Mouse (Mus musculus) embryonic fibroblast, embryonic 13.5 days (primary cell): ENCODE data around the gene Cdkal1. TPM values are rescaled to one million over a fixed set of nuclear protein-coding genes. Genes with fewer than 3 reads are reported as not detected.

Source experiments
- H3K27ac ChIP-seq: 2 replicates; pipeline ENCODE4 v1.5.1; 2012; ENCODE audit warnings: low read length, control low read depth, inconsistent platforms; ENCODE audit not compliant: insufficient read depth
- H3K4me1 ChIP-seq: 2 replicates; pipeline ENCODE4 v1.6.1; 2011; ENCODE audit warnings: low read length; ENCODE audit not compliant: control insufficient read depth, insufficient read depth
- H3K4me3 ChIP-seq: 2 replicates; pipeline ENCODE4 v1.5.1; 2011; ENCODE audit warnings: mild to moderate bottlenecking, control low read depth, low read length; ENCODE audit not compliant: insufficient read depth
- CTCF ChIP-seq: IDR thresholded peaks from 2 replicates; pipeline ENCODE4 v1.5.1; 2011; ENCODE audit warnings: mild to moderate bottlenecking, control low read depth, low read length, moderate library complexity, borderline replicate concordance; ENCODE audit not compliant: insufficient read depth
- POLR2A ChIP-seq: IDR thresholded peaks from 2 replicates; pipeline ENCODE4 v1.6.1; 2011; ENCODE audit warnings: low read depth, mild to moderate bottlenecking, control low read depth, low read length, moderate library complexity
- polyA plus RNA-seq: library from polyadenylated mRNA; stranded (reverse); fragments of >200 nt; gene quantifications from 2 replicates; pipeline ENCODE4 v1.2.4, GENCODE M21; 2011; ENCODE audit warnings: low read depth; ENCODE audit not compliant: missing spikeins, insufficient read length

The Cdkal1 gene
- polyA plus RNA-seq, 1 experiment, result 25.0 TPM

GRCm38 (mm10) chr13:29724855-29725254 is 130.6 kb downstream of the Cdkal1 start:
- Histone ChIP-seq H3K27ac (no peak overlapping the region), H3K4me3 (no peak overlapping the region), H3K4me1 (no peaks in the 10 kb centered on the region)
- TF ChIP-seq CTCF, result no peak
- no peak for TF ChIP-seq POLR2A

- H3K4me1 ChIP-seq, result no peaks in the 10 kb centered on the region
- no peak for TF ChIP-seq CTCF
- no peak for TF ChIP-seq POLR2A
- H3K4me3 ChIP-seq, result no peak overlapping the region
- H3K27ac ChIP-seq, result no peak overlapping the region
These were observed 132.3 kb downstream of the Cdkal1 start for GRCm38 (mm10) chr13:29723150-29723549.

- Histone ChIP-seq H3K4me1 (peaks cover 6% of the 10 kb centered on the region), H3K27ac (no peak overlapping the region), H3K4me3 (no peak overlapping the region)
- no peak for TF ChIP-seq POLR2A
- TF ChIP-seq CTCF, result no peak
These were observed 134.3 kb downstream of the Cdkal1 start for GRCm38 (mm10) chr13:29721206-29721605.

GRCm38 (mm10) chr13:29716550-29716949 is 138.9 kb downstream of the Cdkal1 start:
- Histone ChIP-seq H3K4me1 (peaks cover 16% of the 10 kb centered on the region), H3K27ac (no peak overlapping the region), H3K4me3 (no peak overlapping the region)
- no peak for TF ChIP-seq POLR2A
- no peak for TF ChIP-seq CTCF

GRCm38 (mm10) chr13:29715241-29715841 is 140.1 kb downstream of the Cdkal1 start:
- TF ChIP-seq POLR2A, result no peak
- TF ChIP-seq CTCF, result no peak
- peak overlapping the region; percentile 73 for H3K27ac ChIP-seq
- peaks cover 22% of the 10 kb centered on the region for H3K4me1 ChIP-seq

GRCm38 (mm10) chr13:29707620-29708019 is 147.9 kb downstream of the Cdkal1 start:
- Histone ChIP-seq H3K27ac (no peak overlapping the region), H3K4me1 (peaks cover 11% of the 10 kb centered on the region), H3K4me3 (no peak overlapping the region)
- TF ChIP-seq POLR2A, result no peak

More at GRCm38 (mm10) chr13:29715241-29715841, 140.1 kb downstream of the Cdkal1 start:
- H3K4me3 ChIP-seq, result no peak overlapping the region

- TF ChIP-seq POLR2A (no peak), CTCF (no peak)
- Histone ChIP-seq H3K4me3 (no peak overlapping the region), H3K4me1 (no peaks in the 10 kb centered on the region; the same call in 1 of the 2 replicates), H3K27ac (no peak overlapping the region)
These were observed 154.1 kb downstream of the Cdkal1 start for GRCm38 (mm10) chr13:29701400-29701799.

GRCm38 (mm10) chr13:29699896-29700295 is 155.6 kb downstream of the Cdkal1 start:
- no peak overlapping the region for H3K4me3 ChIP-seq
- TF ChIP-seq CTCF (no peak), POLR2A (no peak)
- no peaks in the 10 kb centered on the region; the same call in 1 of the 2 replicates for H3K4me1 ChIP-seq
- no peak overlapping the region for H3K27ac ChIP-seq

- Histone ChIP-seq H3K4me1 (no peaks in the 10 kb centered on the region; the same call in 1 of the 2 replicates), H3K4me3 (no peak overlapping the region), H3K27ac (no peak overlapping the region; the same call in 1 of the 2 replicates)
- TF ChIP-seq CTCF (no peak), POLR2A (no peak)
These were observed 157.0 kb downstream of the Cdkal1 start for GRCm38 (mm10) chr13:29698307-29698985.

- no peak for TF ChIP-seq CTCF
- TF ChIP-seq POLR2A, result no peak
- H3K4me3 ChIP-seq, result no peak overlapping the region
- H3K27ac ChIP-seq, result no peak overlapping the region
- H3K4me1 ChIP-seq, result no peaks in the 10 kb centered on the region; the same call in 1 of the 2 replicates
These were observed 158.2 kb downstream of the Cdkal1 start for GRCm38 (mm10) chr13:29697230-29697629.

GRCm38 (mm10) chr13:29690734-29691133 is 164.7 kb downstream of the Cdkal1 start:
- TF ChIP-seq CTCF (no peak), POLR2A (no peak)
- no peak overlapping the region for H3K27ac ChIP-seq
- H3K4me1 ChIP-seq, result no peaks in the 10 kb centered on the region
- H3K4me3 ChIP-seq, result no peak overlapping the region
